Mouse (Mus musculus) common myeloid progenitor, adult 5-6 weeks (primary cell): ENCODE data around the gene Ern1. TPM values are rescaled to one million over a fixed set of nuclear protein-coding genes. Genes with fewer than 3 reads are reported as not detected.

Experiments used
- ATAC-seq: replicated peaks from 2 replicates; pipeline ENCODE4 v1.8.0; 2016; ENCODE audit warnings: low read depth, mild to moderate bottlenecking, moderate TSS enrichment, inconsistent platforms; ENCODE audit not compliant: poor library complexity, severe bottlenecking
- total RNA-seq: library from RNA; stranded (forward); fragments of 200-1000, 187-1606 nt; gene quantifications from 2 replicates; pipeline ENCODE4 v1.2.3, GENCODE M21; 2017

Gene Ern1
- total RNA-seq, 1 experiment from 2014 or later, result 32.6 TPM

GRCm38 (mm10) chr11:106485611-106486010 lies 2.0 kb downstream of the Ern1 start:
- ATAC-seq, result no peak

GRCm38 (mm10) chr11:106484875-106485274 lies 2.8 kb downstream of the Ern1 start:
- no peak for ATAC-seq

GRCm38 (mm10) chr11:106482867-106483266 lies 4.8 kb downstream of the Ern1 start:
- no peak for ATAC-seq

- peak; percentile 42; the same call in 1 of the 2 replicates for ATAC-seq
These were observed 6.0 kb downstream of the Ern1 start for GRCm38 (mm10) chr11:106481651-106482050.

GRCm38 (mm10) chr11:106480530-106480885 lies 7.1 kb downstream of the Ern1 start:
- ATAC-seq, result 0 out of 2 replicates have a peak, but pooled peaks have one; percentile 22

- ATAC-seq, result peak; percentile 27; the same call in 1 of the 2 replicates
These were observed 7.8 kb downstream of the Ern1 start for GRCm38 (mm10) chr11:106479619-106480529.

GRCm38 (mm10) chr11:106478745-106479144 lies 8.9 kb downstream of the Ern1 start:
- ATAC-seq, result no peak

- ATAC-seq, result peak; percentile 30; the same call in 1 of the 2 replicates
These were observed 10.0 kb downstream of the Ern1 start for GRCm38 (mm10) chr11:106477505-106478160.

- ATAC-seq, result no peak
These were observed 12.3 kb downstream of the Ern1 start for GRCm38 (mm10) chr11:106475309-106475708.

- peak; percentile 90 for ATAC-seq
These were observed 16.0 kb downstream of the Ern1 start for GRCm38 (mm10) chr11:106471629-106472028.

GRCm38 (mm10) chr11:106468509-106468908 lies 19.1 kb downstream of the Ern1 start:
- ATAC-seq, result 0 out of 2 replicates have a peak, but pooled peaks have one; percentile 8

- ATAC-seq, result no peak
These were observed 21.7 kb downstream of the Ern1 start for GRCm38 (mm10) chr11:106465932-106466331.

- ATAC-seq, result no peak
These were observed 22.1 kb downstream of the Ern1 start for GRCm38 (mm10) chr11:106465545-106465903.

GRCm38 (mm10) chr11:106464681-106465544 lies 22.7 kb downstream of the Ern1 start:
- no peak for ATAC-seq

- ATAC-seq, result no peak
These were observed 23.8 kb downstream of the Ern1 start for GRCm38 (mm10) chr11:106463845-106464244.

GRCm38 (mm10) chr11:106462309-106462708 lies 25.3 kb downstream of the Ern1 start:
- no peak for ATAC-seq

- ATAC-seq, result peak; percentile 39; the same call in 1 of the 2 replicates
These were observed 26.3 kb downstream of the Ern1 start for GRCm38 (mm10) chr11:106461145-106461932.

- 0 out of 2 replicates have a peak, but pooled peaks have one; percentile 43 for ATAC-seq
These were observed 27.0 kb downstream of the Ern1 start for GRCm38 (mm10) chr11:106460671-106461070.

GRCm38 (mm10) chr11:106458540-106458939 lies 29.1 kb downstream of the Ern1 start:
- no peak for ATAC-seq
